Mouse (Mus musculus) myocyte (in vitro differentiated cells): ENCODE measurements around the gene Sobp.

Experiments
- CEBPB ChIP-seq: IDR thresholded peaks from 2 replicates; pipeline ENCODE4 v1.6.1; 2011; ENCODE audit warnings: mild to moderate bottlenecking, moderate library complexity; ENCODE audit not compliant: poor library complexity, insufficient read depth, severe bottlenecking
- E2F4 ChIP-seq: IDR thresholded peaks from one replicate; pipeline ENCODE4 v1.6.1; 2011; ENCODE audit warnings: mild to moderate bottlenecking, control low read depth, moderate library complexity; ENCODE audit not compliant: insufficient read depth
- MAX ChIP-seq: IDR thresholded peaks from one replicate; pipeline ENCODE4 v1.6.1; 2011; ENCODE audit warnings: low read depth, mild to moderate bottlenecking, control low read depth
- MYOD1 ChIP-seq, 3 experiments: IDR thresholded peaks; one replicate each; pipeline ENCODE4 v1.6.1; 2011; ENCODE audit warnings: control low read depth in 2 of 3, low read depth in 2 of 3, mild to moderate bottlenecking in 2 of 3, moderate library complexity in 1 of 3; ENCODE audit not compliant: insufficient read length in 2 of 3, control insufficient read depth in 1 of 3
- MYOG ChIP-seq, 3 experiments: IDR thresholded peaks; one replicate each; pipeline ENCODE4 v1.6.1; 2011; ENCODE audit warnings: control low read depth in 2 of 3, low read depth in 2 of 3, mild to moderate bottlenecking in 2 of 3; ENCODE audit not compliant: insufficient read length in 2 of 3, control insufficient read depth in 1 of 3, insufficient read depth in 1 of 3
- POLR2A ChIP-seq: IDR thresholded peaks from one replicate; pipeline ENCODE4 v1.6.1; 2011; ENCODE audit warnings: low read depth, mild to moderate bottlenecking, control low read depth, moderate library complexity; ENCODE audit not compliant: insufficient read length
- POLR2AphosphoS2 ChIP-seq: IDR thresholded peaks from one replicate; pipeline ENCODE4 v1.6.1; 2011; ENCODE audit warnings: low read depth, control low read depth; ENCODE audit not compliant: insufficient read length
- SRF ChIP-seq: IDR thresholded peaks from one replicate; pipeline ENCODE4 v1.6.1; 2011; ENCODE audit warnings: low read depth; ENCODE audit not compliant: control insufficient read depth, insufficient read length
- TCF12 ChIP-seq: IDR thresholded peaks from one replicate; pipeline ENCODE4 v1.6.1; 2011; ENCODE audit warnings: mild to moderate bottlenecking, control low read depth; ENCODE audit not compliant: poor library complexity, insufficient read depth, severe bottlenecking
- TCF3 ChIP-seq: IDR thresholded peaks from one replicate; pipeline ENCODE4 v1.6.1; 2011; ENCODE audit warnings: low read depth, control low read depth; ENCODE audit not compliant: insufficient read length
- USF1 ChIP-seq: IDR thresholded peaks from one replicate; pipeline ENCODE4 v1.6.1; 2011; ENCODE audit warnings: low read depth, mild to moderate bottlenecking, control low read depth, moderate library complexity

GRCm38 (mm10) chr10:43158917-43159316 is 15.4 kb downstream of the Sobp start:
- TF ChIP-seq TCF12 (no peak), MYOD1 (IDR thresholded peaks at IDR 0.05; ENCODE audit: control insufficient read depth in 1 of 3, insufficient read length in 2 of 3, low read depth in 2 of 3) (no peak), USF1 (no peak), POLR2A (no peak), SRF (no peak), POLR2AphosphoS2 (no peak), CEBPB (no peak), MAX (no peak), E2F4 (no peak), MYOG (IDR thresholded peaks at IDR 0.05; ENCODE audit: control insufficient read depth in 1 of 3, insufficient read depth in 1 of 3, insufficient read length in 2 of 3, low read depth in 2 of 3) (no peak), TCF3 (no peak)
